Mouse (Mus musculus) lung, postnatal 0 days (tissue): ENCODE measurements at regions not wholly inside any gene's neighbourhood (a gene's known extent, or its start where the extent isn't known, plus 50 kb on each side); places are given as distances from the start of the nearest gene placed in this dataset.

ENCODE experiments used
- CTCF ChIP-seq: IDR thresholded peaks from 2 replicates; pipeline ENCODE4 v1.5.1; 2016; ENCODE audit warnings: antibody characterized with exemption, mild to moderate bottlenecking
- EP300 ChIP-seq: IDR thresholded peaks from 2 replicates; pipeline ENCODE4 v1.6.1; 2016; ENCODE audit warnings: antibody characterized with exemption, mild to moderate bottlenecking, control low read depth

GRCm38 (mm10) chr12:107105017-107105416, 383.4 kb upstream of the 3110018I06Rik start:
- no peak for TF ChIP-seq CTCF
- no peak for TF ChIP-seq EP300
